Mouse (Mus musculus) lung, adult 2 months (tissue): Measurements from ENCODE around the gene Adamts17. TPM values are rescaled to one million over a fixed set of nuclear protein-coding genes. Genes with fewer than 3 reads are reported as not detected.
A peak's percentile ranks its signal among the peaks of the same experiment; 100 is the strongest.

ENCODE experiments used
- DNase-seq: peaks from one replicate; pipeline ENCODE4 v3.0.0; 2022
- H3K4me1 ChIP-seq: fragments of 200-500 bp; 2 replicates; pipeline ENCODE4 v1.6.1; 2011; ENCODE audit warnings: low read length; ENCODE audit not compliant: control insufficient read depth, insufficient read depth
- H3K4me3 ChIP-seq: fragments of 200-500 bp; replicated peaks from 2 replicates; pipeline ENCODE3; 2011; ENCODE audit warnings: low read depth, mild to moderate bottlenecking, control low read depth, low read length; ENCODE audit errors: extremely low read depth
- CTCF ChIP-seq: fragments of 200-500 bp; IDR thresholded peaks from 2 replicates; pipeline ENCODE4 v1.5.1; 2011; ENCODE audit warnings: mild to moderate bottlenecking, low read length, control low read depth; ENCODE audit not compliant: insufficient read depth
- POLR2A ChIP-seq: fragments of 200-500 bp; IDR thresholded peaks from 2 replicates; pipeline ENCODE4 v1.6.1; 2011; ENCODE audit warnings: low read depth, mild to moderate bottlenecking, control low read depth, low read length, borderline replicate concordance; ENCODE audit errors: extremely low read depth
- WGBS: fragments of 180-500 bp; shearing (Covaris S2); methylation state at CpG from one replicate; pipeline ENCODE4 v1.1.7; 2018; 5-methylcytosine and 5-hydroxymethylcytosine counted together
- polyA plus RNA-seq: library from polyadenylated mRNA; depleted of rRNA; stranded (reverse); fragments of >200 nt; gene quantifications from 2 replicates; pipeline ENCODE4 v1.2.3, GENCODE M21; 2012; rRNA removed

Gene Adamts17
- 7.2 and 7.5 TPM in 2 replicates for polyA plus RNA-seq

- TF ChIP-seq CTCF (peak; percentile 88), POLR2A (peak; percentile 57; the same call in 1 of the 2 replicates)
- DNase-seq = peak; percentile 82
- Histone ChIP-seq H3K4me3 (peak within 1 kb of the TSS; percentile 73), H3K4me1 (peaks cover 3% of the 10 kb centered on the region; the same call in 1 of the 2 replicates)
- WGBS = under 1% methylated on average over 30 of the region's 30 CpGs
These were observed at the start of gene Adamts17 for GRCm38 (mm10) chr7:66839463-66840007. Gene Adamts17 (plus strand): TSS chr7:66839735.

- Histone ChIP-seq H3K4me1 (no peaks in the 10 kb centered on the region), H3K4me3 (no peak overlapping the region)
- WGBS = 43% methylated on average over 8 of the region's 8 CpGs
- TF ChIP-seq CTCF (no peak), POLR2A (no peak)
- peak; percentile 19 for DNase-seq
These were observed 49.4 kb upstream of the Adamts17 start for GRCm38 (mm10) chr7:66789860-66790748.

- no peak for DNase-seq
- H3K4me1 ChIP-seq = no peaks in the 10 kb centered on the region
- TF ChIP-seq POLR2A (no peak), CTCF (no peak)
- 93% methylated on average over 3 of the region's 3 CpGs for WGBS
- H3K4me3 ChIP-seq = no peak overlapping the region
These were observed 48.5 kb upstream of the Adamts17 start for GRCm38 (mm10) chr7:66791022-66791421.

- Histone ChIP-seq H3K4me3 (no peak overlapping the region), H3K4me1 (no peaks in the 10 kb centered on the region; the same call in 1 of the 2 replicates)
- no peak for DNase-seq
- TF ChIP-seq POLR2A (no peak), CTCF (no peak)
- WGBS = 11% methylated on average over 1 of the region's 1 CpGs
These were observed 42.6 kb upstream of the Adamts17 start for GRCm38 (mm10) chr7:66796909-66797308.

GRCm38 (mm10) chr7:66797345-66797744 is 42.2 kb upstream of the Adamts17 start:
- no peak overlapping the region for H3K4me3 ChIP-seq
- DNase-seq = no peak
- H3K4me1 ChIP-seq = no peaks in the 10 kb centered on the region; the same call in 1 of the 2 replicates
- WGBS = 67% methylated on average over 1 of the region's 1 CpGs
- TF ChIP-seq CTCF (no peak), POLR2A (no peak)

- TF ChIP-seq CTCF = no peak
- TF ChIP-seq POLR2A = no peak
- no peak for DNase-seq
- 68% methylated on average over 5 of the region's 5 CpGs for WGBS
- Histone ChIP-seq H3K4me3 (no peak overlapping the region), H3K4me1 (no peaks in the 10 kb centered on the region; the same call in 1 of the 2 replicates)
These were observed 40.7 kb upstream of the Adamts17 start for GRCm38 (mm10) chr7:66798826-66799225.

GRCm38 (mm10) chr7:66800784-66801183 is 38.8 kb upstream of the Adamts17 start:
- Histone ChIP-seq H3K4me3 (no peak overlapping the region), H3K4me1 (no peaks in the 10 kb centered on the region; the same call in 1 of the 2 replicates)
- no peak for DNase-seq
- no peak for TF ChIP-seq CTCF
- no peak for TF ChIP-seq POLR2A
- whole genome bisulfite sequencing = 57% methylated on average over 5 of the region's 5 CpGs

GRCm38 (mm10) chr7:66801785-66802184 is 37.8 kb upstream of the Adamts17 start:
- TF ChIP-seq POLR2A (no peak), CTCF (no peak)

GRCm38 (mm10) chr7:66803798-66804197 is 35.7 kb upstream of the Adamts17 start:
- Histone ChIP-seq H3K4me3 (no peak overlapping the region), H3K4me1 (no peaks in the 10 kb centered on the region; the same call in 1 of the 2 replicates)
- DNase-seq = no peak
- WGBS = 31% methylated on average over 5 of the region's 5 CpGs
- TF ChIP-seq POLR2A (no peak), CTCF (no peak)

More at GRCm38 (mm10) chr7:66801785-66802184, 37.8 kb upstream of the Adamts17 start:
- no peak for DNase-seq
- Histone ChIP-seq H3K4me3 (no peak overlapping the region), H3K4me1 (no peaks in the 10 kb centered on the region; the same call in 1 of the 2 replicates)
